28 mouse cellular contexts compared by ENCODE assay signal in genomic region chr17:28928004-28928403, GRCm38 (mm10). TPM values are rescaled to one million over a fixed set of nuclear protein-coding genes. Genes with fewer than 3 reads are reported as not detected.
DNase-seq lines count a peak whose midpoint lies in the region; ATAC-seq and TF ChIP-seq lines count a peak whose summit lies in the region.
"Had no signal": no experiment of that assay in that cellular context is flagged by ENCODE, and none has a peak within 500 bp of the region (broad histone marks: within the 10 kb centered on the region; RNA-seq: fewer than 3 reads in every experiment).

No protein-coding gene starts in this region.

- no peak for TF ChIP-seq EP300 in liver, embryonic 14.5 days (IDR thresholded peaks at IDR 0.05; ENCODE audit: low read depth)

- no peak overlapping the region for H3K9ac ChIP-seq in liver, adult 2 months (ENCODE audit: low read depth, low read length)
- H3K9ac ChIP-seq in liver, embryonic 11.5 days (ENCODE audit: low read depth, low read length), result no peak overlapping the region
- no peak overlapping the region for H3K9ac ChIP-seq in liver, embryonic 14.5 days (replicated peaks)
- H3K9ac ChIP-seq: embryonic facial prominence, embryonic 12.5 days; forebrain, embryonic 15.5 days; hindbrain, embryonic 12.5 days; intestine, embryonic 15.5 days; lung, embryonic 14.5 days; midbrain, embryonic 13.5 days; neural tube, embryonic 13.5 days had no signal

- no peak for TF ChIP-seq POLR2A in liver, adult 2 months (IDR thresholded peaks at IDR 0.05; ENCODE audit: extremely low read depth, insufficient read depth, low read length)

- DNase-seq in liver, adult 2 months (ENCODE audit: extremely low read depth, low read depth, low spot score), result peak; percentile 69
- DNase-seq in liver, embryonic 11.5 days (ENCODE audit: low spot score), result no peak
- peak; percentile 3 for DNase-seq in urinary bladder, postnatal 25 days (ENCODE audit: low spot score)
- DNase-seq in urinary bladder, adult 18-20 months (ENCODE audit: low spot score in 2 of 2), result no peak
- DNase-seq in liver, embryonic 14.5 days (ENCODE audit: low read depth in 3 of 3, low spot score in 3 of 3), result no peak
- DNase-seq in adipocyte (ENCODE audit: low spot score), result no peak
- no peak for DNase-seq in urinary bladder, postnatal 4 days (ENCODE audit: low spot score in 2 of 2)
- DNase-seq: cerebellum, adult 11 months; cerebellum, adult 9-10 months; gastrocnemius, postnatal 25 days had no signal

- peaks cover 4% of the 10 kb centered on the region; the same call in 1 of the 2 replicates for H3K4me1 ChIP-seq in liver, adult 2 months (ENCODE audit: control insufficient read depth, insufficient read depth, low read length)
- peaks cover 20% of the 10 kb centered on the region for H3K4me1 ChIP-seq in liver, embryonic 11.5 days (replicated peaks; ENCODE audit: control insufficient read depth, insufficient read depth, low read length)
- peaks cover 26 to 38% of the 10 kb centered on the region in 2 experiments for H3K4me1 ChIP-seq in liver, embryonic 14.5 days (replicated peaks; ENCODE audit: control insufficient read depth in 2 of 2, insufficient read depth in 2 of 2, low read length in 1 of 2)

- no peak overlapping the region for H3K4me2 ChIP-seq in liver, embryonic 11.5 days
- no peak overlapping the region for H3K4me2 ChIP-seq in liver, embryonic 14.5 days (ENCODE audit: low read depth)
- H3K4me2 ChIP-seq: embryonic facial prominence, embryonic 12.5 days; forebrain, embryonic 15.5 days; hindbrain, embryonic 12.5 days; intestine, embryonic 15.5 days; lung, embryonic 14.5 days; midbrain, embryonic 13.5 days; neural tube, embryonic 13.5 days had no signal

- H3K36me3 ChIP-seq in liver, adult 2 months (ENCODE audit: control insufficient read depth, insufficient read depth, low read length), result no peaks in the 10 kb centered on the region
- no peaks in the 10 kb centered on the region for H3K36me3 ChIP-seq in liver, embryonic 11.5 days (ENCODE audit: control insufficient read depth, insufficient read depth, low read length)
- no peaks in the 10 kb centered on the region for H3K36me3 ChIP-seq in liver, embryonic 14.5 days (replicated peaks; ENCODE audit: control insufficient read depth, insufficient read depth, low read depth)
- H3K36me3 ChIP-seq: embryonic facial prominence, embryonic 12.5 days; forebrain, embryonic 15.5 days; hindbrain, embryonic 12.5 days; intestine, embryonic 15.5 days; midbrain, embryonic 13.5 days; neural tube, embryonic 13.5 days had no signal

- 31% methylated on average over 9 of the region's 9 CpGs for WGBS in liver, adult 2 months
- WGBS in liver, embryonic 11.5 days, result 86% methylated on average over 9 of the region's 9 CpGs
- 72% methylated on average over 9 of the region's 9 CpGs for WGBS in liver, embryonic 14.5 days (ENCODE audit: insufficient replicate concordance)

- no peaks in the 10 kb centered on the region for H3K9me3 ChIP-seq in liver, embryonic 11.5 days (ENCODE audit: control insufficient read depth, low read length)
- no peaks in the 10 kb centered on the region for H3K9me3 ChIP-seq in liver, embryonic 14.5 days (ENCODE audit: control insufficient read depth, low read length)
- H3K9me3 ChIP-seq: embryonic facial prominence, embryonic 12.5 days; forebrain, embryonic 15.5 days; intestine, embryonic 15.5 days; midbrain, embryonic 13.5 days; neural tube, embryonic 13.5 days had no signal

- no peaks in the 10 kb centered on the region for H3K27me3 ChIP-seq in liver, adult 2 months (ENCODE audit: control insufficient read depth, insufficient read depth, low read length)
- H3K27me3 ChIP-seq in liver, embryonic 11.5 days (replicated peaks; ENCODE audit: control insufficient read depth, insufficient read depth, low read length), result no peaks in the 10 kb centered on the region
- no peaks in the 10 kb centered on the region for H3K27me3 ChIP-seq in liver, embryonic 14.5 days (ENCODE audit: control insufficient read depth, insufficient read depth, low read length)
- H3K27me3 ChIP-seq: embryonic facial prominence, embryonic 12.5 days; forebrain, embryonic 15.5 days; hindbrain, embryonic 12.5 days; intestine, embryonic 15.5 days; midbrain, embryonic 13.5 days; neural tube, embryonic 13.5 days had no signal

- H3K4me3 ChIP-seq in liver, adult 2 months (ENCODE audit: insufficient read depth, low read depth, low read length), result no peak overlapping the region
- no peak overlapping the region for H3K4me3 ChIP-seq in liver, embryonic 11.5 days (ENCODE audit: low read depth, low read length)
- no peak overlapping the region for H3K4me3 ChIP-seq in liver, embryonic 14.5 days (ENCODE audit: insufficient read depth in 1 of 2, low read depth in 2 of 2, low read length in 2 of 2)
- H3K4me3 ChIP-seq: embryonic facial prominence, embryonic 12.5 days; forebrain, embryonic 15.5 days; hindbrain, embryonic 12.5 days; intestine, embryonic 15.5 days; midbrain, embryonic 13.5 days; neural tube, embryonic 13.5 days had no signal

- H3K27ac ChIP-seq in liver, adult 2 months (replicated peaks; ENCODE audit: insufficient read depth, low read depth, low read length), result no peak overlapping the region
- no peak overlapping the region for H3K27ac ChIP-seq in liver, embryonic 11.5 days (ENCODE audit: low read depth, low read length)
- peak overlapping the region; percentile 23; the same call in 1 of the 2 replicates for H3K27ac ChIP-seq in liver, embryonic 14.5 days
- H3K27ac ChIP-seq: embryonic facial prominence, embryonic 12.5 days; forebrain, embryonic 15.5 days; hindbrain, embryonic 12.5 days; hindbrain, postnatal 0 days; intestine, embryonic 15.5 days; macrophage; midbrain, embryonic 13.5 days; neural tube, embryonic 13.5 days; stomach, postnatal 0 days had no signal

- no peak for ATAC-seq in liver, embryonic 11.5 days (replicated peaks; ENCODE audit: low FRiP score)
- no peak for ATAC-seq in liver, embryonic 14.5 days (ENCODE audit: insufficient read depth)
- ATAC-seq: forebrain, embryonic 15.5 days; hindbrain, postnatal 0 days; intestine, embryonic 15.5 days; midbrain, embryonic 13.5 days had no signal

- no peaks in the 10 kb centered on the region for H3K79me2 ChIP-seq in liver, adult 2 months (ENCODE audit: control insufficient read depth, insufficient read depth, low read length)

- no peak for TF ChIP-seq CTCF in liver, adult 2 months (IDR thresholded peaks at IDR 0.05; ENCODE audit: low read depth, low read length)
- no peak for TF ChIP-seq CTCF in liver, embryonic 14.5 days (IDR thresholded peaks at IDR 0.05; ENCODE audit: low read depth)

RNA-seq across cellular contexts. Expression of gene 4930539E08Rik, which starts 12.9 kb away (rescaled TPM):
- total RNA-seq in liver, adult 2 months (2014; rRNA removed), result 0.09 and 0.47 TPM in 2 replicates
- polyA plus RNA-seq in liver, adult 2 months (2012; rRNA removed), result 0.10 and 0.11 TPM in 2 replicates
- polyA plus RNA-seq in liver, embryonic 11.5 days (2014; fragmentation: Nextera tagmentation; extraction: Ambion mirVana), result 0.08 and 0.48 TPM in 2 replicates
- 0.06 TPM in 2 replicates for polyA plus RNA-seq in liver, embryonic 14.5 days (2012; rRNA removed)
- polyA plus RNA-seq in liver, embryonic 14.5 days (2014; fragmentation: Nextera tagmentation; extraction: Ambion mirVana), result 0.03 and 0.14 TPM in 2 replicates
- total RNA-seq: gastrocnemius, adult 18-20 months; gastrocnemius, postnatal 25 days had no signal

RNA-seq across cellular contexts. Expression of gene Pxt1, which starts 15.6 kb away (rescaled TPM):
- total RNA-seq in liver, adult 2 months (2014; rRNA removed), result not detected in 2 replicates
- not detected in 2 replicates for polyA plus RNA-seq in liver, adult 2 months (2012; rRNA removed)
- polyA plus RNA-seq in liver, embryonic 11.5 days (2014; fragmentation: Nextera tagmentation; extraction: Ambion mirVana), result 0.30 and 0.92 TPM in 2 replicates
- polyA plus RNA-seq in liver, embryonic 14.5 days (2012; rRNA removed), result 0.23 and 0.32 TPM in 2 replicates
- 0.14 and 0.45 TPM in 2 replicates for polyA plus RNA-seq in liver, embryonic 14.5 days (2014; fragmentation: Nextera tagmentation; extraction: Ambion mirVana)
- total RNA-seq: gastrocnemius, adult 18-20 months; gastrocnemius, postnatal 25 days; heart, adult 18-20 months; hindbrain, postnatal 0 days; left cerebral cortex, adult 18-20 months; left cerebral cortex, postnatal 14 days; megakaryocyte-erythroid progenitor cell, adult 5-6 weeks had no signal
- polyA plus RNA-seq: embryonic facial prominence, embryonic 12.5 days; forebrain, embryonic 15.5 days; frontal cortex, adult 2 months; heart, embryonic 14.5 days; hindbrain, embryonic 12.5 days; hindbrain, postnatal 0 days; intestine, embryonic 15.5 days; limb, embryonic 11.5 days; macrophage; midbrain, embryonic 13.5 days; neural tube, embryonic 13.5 days had no signal

RNA-seq across cellular contexts. Expression of gene Kctd20, which starts 23.7 kb away (rescaled TPM):
- total RNA-seq in liver, adult 2 months (2014; rRNA removed), result 22.3 and 24.0 TPM in 2 replicates
- polyA plus RNA-seq in liver, adult 2 months (2012; rRNA removed), result 17.9 and 18.9 TPM in 2 replicates
- 75.2 and 89.2 TPM in 2 replicates for polyA plus RNA-seq in liver, embryonic 11.5 days (2014; fragmentation: Nextera tagmentation; extraction: Ambion mirVana)
- polyA plus RNA-seq in liver, embryonic 14.5 days (2012; rRNA removed), result 22.7 and 30.4 TPM in 2 replicates
- polyA plus RNA-seq in liver, embryonic 14.5 days (2014; fragmentation: Nextera tagmentation; extraction: Ambion mirVana), result 53.9 and 55.3 TPM in 2 replicates

Comparison
In these comparisons a context has a peak if more than half of its experiments do, and no peak if none do; other contexts are left out.
1. DNase-seq: peak in liver, adult 2 months (single experiment) and urinary bladder, postnatal 25 days (single experiment); none in liver, embryonic 11.5 days (single experiment), urinary bladder, adult 18-20 months (0 of 2), liver, embryonic 14.5 days (0 of 3), adipocyte (single experiment) and urinary bladder, postnatal 4 days (0 of 2).